Mouse (Mus musculus) natural killer cell, adult 2 months (primary cell): ENCODE data around the gene Fam25c.

ENCODE experiments used
- DNase-seq, 2 experiments: peaks; one replicate each; pipeline ENCODE4 v3.0.0; 2022; ENCODE audit warnings: low spot score in 2 of 2

The Fam25c gene

GRCm38 (mm10) chr14:34363490-34364253, 8.4 kb upstream of the Fam25c start:
- DNase-seq: peak; percentile 53 to 54

DNA sequence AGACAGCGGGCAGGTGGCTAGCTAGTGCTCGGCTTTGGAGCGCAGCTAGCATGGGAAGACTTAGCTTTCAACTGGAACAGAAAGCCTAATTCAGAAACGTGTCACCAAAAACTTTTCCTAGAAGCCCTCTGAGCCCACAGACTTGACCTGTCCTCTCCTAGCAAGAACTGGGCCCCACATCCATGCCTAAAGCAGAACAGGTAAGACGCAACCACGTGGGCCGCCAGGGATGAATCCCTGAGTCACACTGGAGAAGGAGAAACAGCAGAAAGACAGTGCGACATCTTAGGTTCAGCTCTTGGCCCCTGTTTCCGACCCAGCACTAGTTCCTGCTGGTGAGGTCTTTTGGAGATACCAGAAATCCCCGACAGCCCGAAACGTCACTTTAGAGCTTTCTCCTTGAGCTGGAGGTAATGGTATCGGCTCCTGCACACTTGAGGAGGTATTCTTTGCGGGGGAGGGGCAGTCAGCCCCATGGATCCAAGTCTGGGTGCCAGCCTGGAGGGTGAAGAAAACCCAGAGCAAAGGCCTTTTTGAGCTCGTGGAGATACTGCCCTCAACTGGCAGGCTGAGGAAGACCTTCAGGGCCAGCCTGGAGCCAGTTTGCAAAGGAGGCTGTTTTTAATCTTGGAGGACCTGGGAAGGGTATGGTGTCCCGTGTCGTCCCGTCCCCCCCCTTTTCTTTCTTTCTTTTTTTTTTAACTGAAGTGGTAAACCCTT, 7.7 kb upstream of the Fam25c start:
- DNase-seq: peak; percentile 15 to 43

DNA sequence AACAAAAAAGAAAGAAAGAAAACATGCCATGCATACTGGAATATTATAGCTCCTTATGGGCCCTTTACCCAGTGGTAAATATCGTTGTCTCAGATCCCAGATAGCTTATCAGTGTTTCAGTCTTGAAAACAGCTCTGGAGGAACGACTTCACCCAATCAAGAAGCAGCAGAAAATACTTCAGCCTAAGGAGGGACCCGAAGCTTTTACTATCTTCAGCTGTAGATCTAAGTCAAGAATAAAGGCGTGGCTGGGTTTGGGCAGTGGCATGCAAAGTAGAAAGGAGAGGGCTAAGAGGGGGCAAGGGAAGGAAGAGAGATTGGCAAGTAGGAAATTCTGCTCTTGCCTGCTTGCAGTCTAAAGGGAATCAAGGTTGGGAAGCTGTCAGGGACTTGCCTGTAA, 6.9 kb upstream of the Fam25c start:
- DNase-seq: no peak

DNA sequence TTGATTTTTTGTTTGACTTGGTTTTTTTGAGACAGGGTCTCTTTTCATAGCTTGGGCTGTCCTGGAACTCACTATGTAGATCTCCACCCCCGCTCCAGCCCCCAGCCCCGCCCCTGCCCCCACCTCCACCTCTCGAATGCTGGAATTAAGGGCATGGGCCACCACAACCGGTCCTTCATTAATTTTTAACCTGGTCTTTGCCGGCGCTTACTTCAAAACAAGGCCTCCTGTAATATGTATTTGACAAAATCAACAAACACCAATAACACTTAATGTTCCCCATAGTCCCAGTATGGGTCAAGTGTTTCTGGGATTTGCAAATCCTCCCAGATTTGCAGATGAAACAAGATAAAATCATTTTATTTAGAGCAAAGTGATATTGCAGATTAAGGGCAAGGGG, 5.0 kb upstream of the Fam25c start:
- DNase-seq: no peak

- no peak for DNase-seq
Observed at GRCm38 (mm10) chr14:34359676-34360244, 4.5 kb upstream of the Fam25c start.

DNA sequence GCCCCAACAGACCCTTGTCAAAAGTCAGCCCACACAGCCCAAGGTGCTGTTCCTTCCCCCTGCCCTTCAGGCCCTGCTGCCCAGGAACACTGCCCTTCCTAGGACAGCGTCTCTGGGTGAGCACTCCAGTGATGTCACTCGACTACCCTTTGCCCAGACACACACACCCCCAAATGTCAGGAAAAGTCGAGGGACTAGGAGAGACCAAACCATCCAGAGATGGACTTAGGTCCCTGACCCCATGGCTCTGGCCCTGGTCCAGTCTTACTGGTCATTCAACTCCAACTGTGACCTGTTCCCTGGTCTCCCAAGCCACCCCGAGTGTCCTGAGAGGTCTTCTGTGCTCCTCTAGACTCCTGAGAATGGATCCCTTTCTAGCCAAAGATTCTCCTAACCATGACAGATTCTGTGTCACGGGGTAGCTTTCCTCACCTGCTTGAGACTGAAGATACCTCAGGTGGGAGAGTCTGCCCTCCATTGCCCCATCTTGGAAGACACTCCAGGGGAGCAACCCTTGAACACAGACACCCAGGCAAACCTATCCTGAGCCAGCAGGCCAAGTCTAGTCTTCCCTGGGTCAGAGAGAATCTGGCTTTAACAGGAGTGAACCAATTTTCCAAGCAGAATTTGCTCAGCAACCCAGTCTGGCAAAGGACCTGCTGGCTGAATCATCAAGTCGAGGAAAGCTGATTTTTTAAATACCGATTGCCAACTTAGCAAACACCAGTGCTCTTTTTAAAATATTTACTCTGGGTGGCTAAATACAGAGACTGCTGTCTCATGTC, 2.6 kb upstream of the Fam25c start:
- DNase-seq: no peak

GRCm38 (mm10) chr14:34354456-34354855, 777 bp downstream of the Fam25c start:
- DNase-seq: no peak

GRCm38 (mm10) chr14:34353326-34353725, 1.9 kb downstream of the Fam25c start:
- DNase-seq: no peak

- no peak for DNase-seq
Observed at GRCm38 (mm10) chr14:34352523-34352922, 2.7 kb downstream of the Fam25c start.

DNA sequence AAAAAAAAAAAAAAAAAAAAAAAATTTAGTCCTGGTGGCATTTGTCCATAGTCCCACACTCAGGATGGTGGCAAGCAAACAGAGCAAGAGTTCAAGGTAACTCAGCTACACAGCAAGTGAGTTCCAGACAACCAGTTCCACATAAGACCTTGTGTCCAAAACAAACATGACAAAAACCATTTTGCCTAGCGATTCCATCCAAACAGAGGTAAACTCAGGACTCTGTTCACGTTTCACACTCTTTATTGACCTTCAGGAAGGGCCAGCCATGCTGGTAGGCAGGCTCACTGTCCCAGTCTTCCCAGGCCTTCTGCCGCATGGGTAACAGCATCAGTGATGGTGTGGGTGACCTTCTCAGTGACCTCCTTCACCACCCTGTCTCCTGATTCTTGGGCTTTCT, 3.6 kb downstream of the Fam25c start:
- DNase-seq: no peak

DNA sequence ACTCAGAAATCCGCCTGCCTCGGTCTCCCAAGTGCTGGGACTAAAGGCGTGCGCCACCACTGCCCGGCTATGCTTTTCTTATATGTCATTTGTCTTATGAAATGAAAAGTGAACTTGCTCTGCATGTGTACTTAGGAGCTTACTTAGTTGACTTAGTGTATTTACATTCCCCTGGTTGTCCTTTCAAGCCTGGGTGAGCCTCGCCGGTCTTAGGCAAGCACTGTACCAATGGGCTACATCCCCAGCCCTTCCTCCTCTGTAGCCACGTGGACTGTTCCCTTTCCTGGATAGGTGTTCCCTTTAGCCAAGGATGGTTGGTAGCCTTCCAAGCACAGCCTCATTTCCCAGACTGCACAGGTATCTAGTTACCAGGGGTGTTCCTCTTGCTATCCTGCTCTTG, 6.2 kb downstream of the Fam25c start:
- no peak for DNase-seq

GRCm38 (mm10) chr14:34348301-34348700, 6.9 kb downstream of the Fam25c start:
- DNase-seq: no peak

GRCm38 (mm10) chr14:34347084-34347483, 8.1 kb downstream of the Fam25c start:
- no peak for DNase-seq

DNA sequence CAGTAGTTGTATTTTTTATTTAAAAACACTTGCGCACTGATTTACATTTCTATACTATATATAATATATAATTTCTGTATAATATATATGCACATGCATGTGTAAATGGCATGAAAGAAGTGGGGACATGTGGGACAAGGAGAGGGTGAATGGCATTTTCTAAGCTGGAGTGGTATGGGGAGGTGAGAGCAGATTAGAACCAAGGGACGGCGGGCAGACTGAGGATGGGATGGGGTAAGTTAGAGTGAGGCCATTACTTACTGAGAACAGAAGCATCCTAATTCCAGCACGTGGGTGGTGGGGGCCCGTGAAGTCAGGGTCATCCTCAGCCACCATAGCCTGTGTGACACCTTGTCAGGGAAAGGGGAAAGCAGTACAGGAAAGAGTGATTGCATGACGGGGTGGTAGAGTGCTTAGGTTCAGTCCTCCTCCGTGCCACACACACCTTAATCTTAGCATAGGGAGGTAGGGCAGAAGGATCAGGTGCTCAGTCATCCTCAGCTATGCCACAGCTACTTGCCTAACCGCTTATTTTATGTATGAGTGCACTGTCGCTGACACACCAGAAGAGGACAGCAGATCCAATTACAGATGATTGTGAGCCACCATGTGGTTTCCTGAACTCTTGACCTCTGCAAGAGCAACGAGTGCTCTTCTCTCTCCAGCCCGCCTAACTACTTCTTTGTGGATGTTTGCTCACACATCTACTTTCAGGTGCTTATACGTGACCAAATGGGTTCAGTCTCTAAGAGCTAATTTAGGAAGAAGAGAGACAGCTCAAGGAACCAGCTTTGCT, 9.3 kb downstream of the Fam25c start:
- no peak for DNase-seq

GRCm38 (mm10) chr14:34344361-34344760, 10.9 kb downstream of the Fam25c start:
- DNase-seq: no peak

GRCm38 (mm10) chr14:34343078-34343477, 12.2 kb downstream of the Fam25c start:
- no peak for DNase-seq

DNA sequence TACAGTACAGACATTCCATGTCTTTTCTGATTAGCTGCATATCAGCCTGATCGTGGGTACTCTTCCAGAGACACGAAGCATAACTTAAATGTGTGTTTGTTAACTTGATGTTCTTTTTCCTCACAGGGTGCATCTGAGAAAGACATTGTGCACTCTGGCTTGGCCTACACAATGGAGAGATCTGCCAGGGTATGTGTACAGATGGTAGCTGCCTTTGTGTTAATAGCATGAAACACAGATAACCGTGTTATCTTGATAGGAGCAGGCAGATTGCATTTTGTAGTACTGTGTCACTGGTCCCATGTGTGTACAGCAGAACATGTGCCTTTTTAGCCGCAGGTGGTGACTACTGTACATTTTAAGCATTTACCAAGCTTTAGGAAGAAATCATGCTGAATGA, 13.2 kb downstream of the Fam25c start:
- DNase-seq: no peak

- no peak for DNase-seq
Observed at GRCm38 (mm10) chr14:34339446-34339845, 15.8 kb downstream of the Fam25c start.

- DNase-seq: no peak
Observed at GRCm38 (mm10) chr14:34332476-34332875, 22.8 kb downstream of the Fam25c start.

DNA sequence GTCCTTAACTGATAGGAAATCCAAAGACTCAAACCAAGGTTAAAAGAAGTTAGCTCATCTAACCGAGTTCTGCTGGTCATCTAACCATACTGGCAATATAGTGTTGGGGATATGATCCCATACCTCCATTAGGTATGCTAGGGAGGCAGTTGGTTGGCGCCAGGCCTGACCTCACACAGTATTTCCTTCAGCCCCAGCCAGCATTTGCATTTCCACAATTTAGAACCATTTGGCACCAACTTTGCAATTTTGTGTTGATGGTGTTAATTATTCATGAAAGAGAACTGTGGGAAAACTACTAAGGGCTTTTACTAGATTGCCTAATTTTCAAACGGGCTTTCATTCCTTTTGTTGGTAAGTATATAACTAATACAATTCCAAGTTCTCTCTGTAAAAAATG, 23.3 kb downstream of the Fam25c start:
- DNase-seq: no peak

- no peak for DNase-seq
Observed at GRCm38 (mm10) chr14:34330657-34331158, 24.5 kb downstream of the Fam25c start.
